Mouse (Mus musculus) kidney, embryonic 15.5 days (tissue): ENCODE data around the gene Lrmda. TPM values are rescaled to one million over a fixed set of nuclear protein-coding genes. Genes with fewer than 3 reads are reported as not detected.
A peak's percentile ranks its signal among the peaks of the same experiment; 100 is the strongest.

Experiments used
- ATAC-seq: fragments of 200-750 bp; cut with Nextera tagmentation; replicated peaks from 2 replicates; pipeline ENCODE4 v1.8.0; 2017; ENCODE audit warnings: moderate TSS enrichment; ENCODE audit not compliant: low FRiP score
- H3K27ac ChIP-seq: fragments of 300-500 bp; sonication (generic); 2 replicates; pipeline ENCODE4 v1.5.1; 2015; ENCODE audit warnings: mild to moderate bottlenecking, inconsistent platforms
- H3K27me3 ChIP-seq: fragments of 300-500 bp; sonication (generic); 2 replicates; pipeline ENCODE4 v1.6.1; 2015; ENCODE audit warnings: inconsistent platforms
- H3K36me3 ChIP-seq: fragments of 300-500 bp; sonication (generic); 2 replicates; pipeline ENCODE4 v1.6.1; 2015; ENCODE audit warnings: inconsistent platforms
- H3K4me1 ChIP-seq: fragments of 300-500 bp; sonication (generic); 2 replicates; pipeline ENCODE4 v1.6.1; 2015; ENCODE audit warnings: inconsistent platforms
- H3K4me2 ChIP-seq: fragments of 300-500 bp; sonication (generic); 2 replicates; pipeline ENCODE4 v1.6.1; 2015; ENCODE audit warnings: moderate library complexity, mild to moderate bottlenecking, inconsistent platforms
- H3K4me3 ChIP-seq: fragments of 300-500 bp; sonication (generic); replicated peaks from 2 replicates; pipeline ENCODE4 v1.5.1; 2015; ENCODE audit warnings: mild to moderate bottlenecking, inconsistent platforms
- H3K9ac ChIP-seq: fragments of 300-500 bp; sonication (generic); 2 replicates; pipeline ENCODE4 v1.6.1; 2015; ENCODE audit warnings: mild to moderate bottlenecking, inconsistent platforms
- H3K9me3 ChIP-seq: fragments of 300-500 bp; sonication (generic); replicated peaks from 2 replicates; pipeline ENCODE4 v1.6.1; 2016; ENCODE audit warnings: inconsistent platforms
- WGBS: fragments of 180-500 bp; shearing (Covaris S2); methylation state at CpG from one replicate; pipeline ENCODE4 v1.1.7; 2015; ENCODE audit warnings: mixed read lengths; 5-methylcytosine and 5-hydroxymethylcytosine counted together
- polyA plus RNA-seq: library from polyadenylated mRNA; unstranded; fragments of >200 nt; fragmentation: Nextera tagmentation; extraction: Ambion mirVana; gene quantifications from 2 replicates; pipeline ENCODE4 v1.2.1, GENCODE M21; 2015

Lrmda gene
- 0.90 and 1.1 TPM in 2 replicates for polyA plus RNA-seq

DNA sequence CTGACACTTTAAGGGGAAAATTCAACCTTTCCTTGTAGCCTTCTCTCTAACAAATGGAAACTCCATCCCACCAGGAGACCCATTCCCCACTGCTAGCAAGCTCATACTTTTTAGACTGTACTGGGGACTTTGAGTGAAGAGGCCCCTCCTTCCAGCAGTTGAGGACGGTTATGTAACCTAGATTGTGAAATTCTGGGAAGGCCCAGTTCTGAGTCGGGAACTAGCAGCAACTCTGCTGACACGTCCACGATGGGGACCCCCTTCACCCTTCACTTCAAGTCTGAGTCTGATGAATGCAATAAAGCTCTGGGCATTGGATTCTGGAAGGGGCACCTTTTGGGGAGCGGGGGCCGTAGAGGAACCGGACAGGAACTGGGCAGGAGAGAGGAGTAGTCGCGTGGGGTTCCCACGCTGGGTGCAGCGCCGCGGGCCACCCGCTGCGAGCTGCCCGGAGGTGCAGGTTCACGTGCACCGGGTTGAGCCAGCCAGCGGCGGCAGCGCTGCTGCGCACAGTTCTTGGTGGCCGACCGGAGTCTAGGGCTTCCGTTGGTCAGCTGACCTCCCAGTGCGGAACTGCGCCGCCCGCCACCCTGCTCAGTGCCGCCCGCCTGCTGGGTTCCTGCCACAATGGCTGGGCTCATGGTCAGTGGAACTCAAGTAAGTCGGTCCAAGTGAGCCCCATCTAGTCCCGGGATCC lies at the start of gene Lrmda:
Gene Lrmda (plus strand): TSS at position 461 of the 697 bp plus-strand sequence.
- 0 out of 2 replicates have a peak within 1 kb of the TSS, but pooled peaks have one; percentile 6 for H3K27ac ChIP-seq

DNA sequence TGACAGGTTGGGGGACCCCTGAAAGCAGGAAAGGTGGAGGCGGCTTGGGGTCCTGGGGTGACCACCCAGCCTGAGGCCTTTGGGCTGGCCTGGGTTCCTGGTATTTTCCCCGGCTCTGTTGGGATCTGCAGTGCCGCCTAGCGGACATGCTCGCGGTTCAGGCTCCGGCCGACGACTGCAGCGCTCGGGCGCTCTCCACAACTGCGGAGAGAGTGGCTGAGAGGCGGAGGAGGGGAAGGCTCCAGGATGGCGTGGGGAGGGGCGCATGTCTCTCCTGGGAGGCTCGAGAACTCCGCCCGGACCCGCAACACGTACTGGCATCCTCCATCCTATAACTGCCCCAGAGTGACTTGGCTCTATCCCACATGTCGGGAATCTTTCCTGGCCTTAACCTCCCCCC lies 38.0 kb upstream of the Lrmda start:
- H3K36me3 ChIP-seq = peaks cover 13% of the 10 kb centered on the region
- no peak overlapping the region for H3K9ac ChIP-seq
- whole genome bisulfite sequencing = under 1% methylated on average over 22 of the region's 22 CpGs
- no peaks in the 10 kb centered on the region for H3K9me3 ChIP-seq
- peak overlapping the region; percentile 67 for H3K4me2 ChIP-seq
- peak; percentile 90 for ATAC-seq
- H3K27ac ChIP-seq = peak overlapping the region; percentile 94
- H3K4me3 ChIP-seq = peak overlapping the region; percentile 25
- H3K4me1 ChIP-seq = peaks cover 20% of the 10 kb centered on the region
- no peaks in the 10 kb centered on the region for H3K27me3 ChIP-seq

More for the DNA sequence above, at the start of gene Lrmda:
- H3K9ac ChIP-seq = peak within 1 kb of the TSS; percentile 50
- no peaks in the 10 kb centered on the region for H3K9me3 ChIP-seq
- 2% methylated on average over 33 of the region's 33 CpGs for WGBS
- peaks cover 30% of the 10 kb centered on the region for H3K4me1 ChIP-seq
- H3K36me3 ChIP-seq = no peaks in the 10 kb centered on the region
- H3K4me2 ChIP-seq = peak within 1 kb of the TSS; percentile 88
- peak within 1 kb of the TSS; percentile 46 for H3K4me3 ChIP-seq
- ATAC-seq = peak; percentile 91
- peaks cover 14% of the 10 kb centered on the region; the same call in 1 of the 2 replicates for H3K27me3 ChIP-seq

DNA sequence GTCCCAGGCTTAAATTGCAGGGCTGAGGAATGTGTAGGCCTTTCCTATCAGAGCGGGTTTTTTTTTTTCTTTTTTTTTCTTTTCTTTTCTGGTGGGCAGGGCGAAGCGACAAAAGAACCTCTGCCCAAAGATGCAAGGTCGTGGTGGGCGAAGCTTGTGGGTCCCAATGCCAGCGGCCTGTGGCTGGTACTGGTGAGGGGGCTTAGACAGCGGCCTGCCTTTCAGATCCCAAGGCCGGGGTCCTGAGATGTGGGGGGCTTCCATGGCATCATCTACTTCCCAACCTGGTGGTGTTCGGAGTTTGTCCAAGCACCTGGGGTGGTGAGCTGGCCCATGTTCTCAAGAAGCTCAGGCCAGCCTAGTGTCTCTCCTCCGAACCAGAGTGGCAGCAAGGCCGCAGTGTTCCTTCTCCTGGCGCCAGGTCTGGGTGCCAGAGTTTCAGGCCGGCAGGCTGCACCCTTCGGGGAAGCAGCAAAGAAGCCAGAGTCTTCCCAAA lies 37.4 kb upstream of the Lrmda start:
- no peaks in the 10 kb centered on the region for H3K27me3 ChIP-seq
- no peaks in the 10 kb centered on the region for H3K9me3 ChIP-seq
- peaks cover 13% of the 10 kb centered on the region for H3K36me3 ChIP-seq
- peak overlapping the region; percentile 94 for H3K27ac ChIP-seq
- H3K9ac ChIP-seq = peak overlapping the region; percentile 75
- H3K4me1 ChIP-seq = peaks cover 20% of the 10 kb centered on the region
- peak overlapping the region; percentile 67 for H3K4me2 ChIP-seq
- 27% methylated on average over 14 of the region's 14 CpGs for WGBS
- ATAC-seq = no peak
- peak overlapping the region; percentile 50 for H3K4me3 ChIP-seq

DNA sequence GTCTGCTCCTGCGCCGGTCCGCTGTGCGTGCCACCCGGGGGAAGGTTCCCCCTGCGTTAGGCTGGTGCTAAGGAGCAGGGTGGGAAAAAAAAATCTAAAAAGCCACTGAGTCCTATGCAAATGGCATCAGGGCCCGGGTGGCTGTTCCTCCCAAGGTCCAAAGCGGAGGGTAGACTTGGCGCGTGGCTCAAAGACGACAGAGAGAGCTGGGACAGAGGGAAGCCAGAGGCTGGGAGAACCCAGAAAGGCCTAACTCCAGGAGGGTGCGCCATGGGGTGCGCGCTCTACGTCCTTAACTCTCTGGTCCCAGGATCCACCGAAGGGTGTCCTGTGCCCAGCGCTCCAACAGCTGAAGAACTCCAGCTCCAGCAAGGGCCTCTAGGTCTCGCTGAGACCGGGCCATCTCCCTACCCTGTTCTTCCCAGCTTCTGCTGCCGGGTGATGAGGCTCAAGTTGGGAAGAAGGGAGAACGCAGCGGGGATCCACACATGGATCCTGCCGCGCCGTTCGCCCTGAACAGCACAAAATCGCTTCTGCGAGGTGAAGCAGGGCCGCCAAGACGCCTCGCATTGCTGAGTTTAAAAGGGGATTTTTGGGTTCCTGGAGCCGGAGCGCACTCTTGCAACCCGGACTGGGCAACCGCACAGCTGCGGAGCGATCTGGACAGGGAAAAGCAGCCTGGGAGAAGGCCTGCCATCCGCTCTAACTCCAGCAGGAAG lies 36.8 kb upstream of the Lrmda start:
- H3K9ac ChIP-seq = peak overlapping the region; percentile 75
- ATAC-seq = peak; percentile 7; the same call in 1 of the 2 replicates
- H3K4me1 ChIP-seq = peaks cover 20% of the 10 kb centered on the region
- peak overlapping the region; percentile 67 for H3K4me2 ChIP-seq
- H3K9me3 ChIP-seq = no peaks in the 10 kb centered on the region
- WGBS = 5% methylated on average over 38 of the region's 38 CpGs
- H3K27ac ChIP-seq = peak overlapping the region; percentile 94
- no peaks in the 10 kb centered on the region for H3K27me3 ChIP-seq
- H3K36me3 ChIP-seq = peaks cover 13% of the 10 kb centered on the region
- H3K4me3 ChIP-seq = peak overlapping the region; percentile 50

DNA sequence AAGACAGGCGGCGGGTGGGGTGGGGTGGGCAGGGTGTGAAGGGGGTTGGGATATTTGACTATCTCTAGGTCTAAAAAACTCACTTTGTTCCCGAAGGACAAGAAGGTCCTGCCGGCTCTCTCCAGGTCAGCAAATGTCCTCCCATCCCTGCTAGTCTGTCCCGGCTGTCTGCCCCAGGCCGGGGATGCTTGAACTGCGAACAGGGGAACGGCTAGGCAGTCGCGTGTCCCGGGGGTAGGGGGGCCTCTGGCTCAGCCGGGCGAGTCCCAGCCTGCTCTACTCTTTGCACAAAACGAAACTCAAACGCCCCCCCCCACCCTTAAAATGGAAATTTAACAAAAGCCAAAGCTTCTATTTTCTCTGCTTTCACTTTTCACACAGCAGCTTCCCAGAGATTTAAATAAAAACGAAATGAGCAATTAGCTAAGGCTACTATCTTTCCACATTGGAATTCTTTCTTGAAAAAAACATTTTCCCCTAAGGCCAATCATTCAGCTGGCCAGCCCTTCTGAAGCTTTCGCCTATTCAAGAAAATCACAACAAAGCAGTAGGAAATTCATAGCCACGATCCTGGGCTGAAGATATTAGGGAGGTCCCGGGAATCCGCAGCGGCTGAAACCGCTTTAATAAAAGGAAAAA lies 36.1 kb upstream of the Lrmda start:
- Histone ChIP-seq H3K36me3 (peaks cover 13% of the 10 kb centered on the region), H3K9me3 (no peaks in the 10 kb centered on the region), H3K27ac (peak overlapping the region; percentile 94), H3K9ac (peak overlapping the region; percentile 75), H3K27me3 (no peaks in the 10 kb centered on the region), H3K4me3 (peak overlapping the region; percentile 50), H3K4me1 (peaks cover 20% of the 10 kb centered on the region), H3K4me2 (peak overlapping the region; percentile 67)
- WGBS = 4% methylated on average over 22 of the region's 22 CpGs
- ATAC-seq = no peak

DNA sequence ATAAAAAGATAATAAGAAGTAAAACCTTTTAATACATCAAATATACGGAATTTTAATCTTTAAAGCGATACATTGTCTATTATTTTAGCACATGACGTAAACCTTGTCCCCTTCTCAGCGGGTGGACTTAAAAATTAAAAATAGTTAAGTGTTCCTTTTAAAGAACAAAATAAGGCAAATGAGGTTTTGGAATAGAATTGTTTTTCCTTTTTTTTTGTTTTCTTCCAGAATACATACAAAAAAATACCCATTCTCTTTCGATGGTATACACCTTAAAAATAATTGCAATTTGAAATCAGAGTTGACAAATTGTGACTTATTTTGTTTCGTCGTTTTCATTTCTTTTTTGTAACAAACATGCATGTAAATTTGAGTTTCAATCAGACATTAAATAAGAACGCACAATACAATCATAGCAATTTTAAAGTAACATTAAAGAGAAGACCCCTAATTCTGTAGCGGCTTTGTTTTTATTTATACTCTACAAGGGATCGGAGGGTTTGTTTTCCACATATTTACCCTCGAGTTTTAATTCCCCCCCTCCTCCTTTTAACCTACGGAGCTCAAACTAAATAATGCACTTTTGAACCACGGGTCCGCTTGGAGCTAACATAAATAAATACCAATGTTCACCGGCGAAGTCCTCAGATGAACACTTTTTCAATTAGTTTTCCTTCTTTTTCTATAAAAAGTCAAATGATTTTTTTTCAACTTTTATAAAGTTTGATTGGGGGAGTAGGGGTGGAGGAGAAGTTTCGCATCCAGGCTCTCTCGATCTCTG lies 35.4 kb upstream of the Lrmda start:
- Histone ChIP-seq H3K27me3 (no peaks in the 10 kb centered on the region), H3K4me3 (peak overlapping the region; percentile 71), H3K9me3 (no peaks in the 10 kb centered on the region), H3K9ac (peak overlapping the region; percentile 99), H3K27ac (peak overlapping the region; percentile 99), H3K4me2 (peak overlapping the region; percentile 87), H3K36me3 (peaks cover 13% of the 10 kb centered on the region), H3K4me1 (peaks cover 26% of the 10 kb centered on the region)
- WGBS = 7% methylated on average over 18 of the region's 18 CpGs
- no peak for ATAC-seq

DNA sequence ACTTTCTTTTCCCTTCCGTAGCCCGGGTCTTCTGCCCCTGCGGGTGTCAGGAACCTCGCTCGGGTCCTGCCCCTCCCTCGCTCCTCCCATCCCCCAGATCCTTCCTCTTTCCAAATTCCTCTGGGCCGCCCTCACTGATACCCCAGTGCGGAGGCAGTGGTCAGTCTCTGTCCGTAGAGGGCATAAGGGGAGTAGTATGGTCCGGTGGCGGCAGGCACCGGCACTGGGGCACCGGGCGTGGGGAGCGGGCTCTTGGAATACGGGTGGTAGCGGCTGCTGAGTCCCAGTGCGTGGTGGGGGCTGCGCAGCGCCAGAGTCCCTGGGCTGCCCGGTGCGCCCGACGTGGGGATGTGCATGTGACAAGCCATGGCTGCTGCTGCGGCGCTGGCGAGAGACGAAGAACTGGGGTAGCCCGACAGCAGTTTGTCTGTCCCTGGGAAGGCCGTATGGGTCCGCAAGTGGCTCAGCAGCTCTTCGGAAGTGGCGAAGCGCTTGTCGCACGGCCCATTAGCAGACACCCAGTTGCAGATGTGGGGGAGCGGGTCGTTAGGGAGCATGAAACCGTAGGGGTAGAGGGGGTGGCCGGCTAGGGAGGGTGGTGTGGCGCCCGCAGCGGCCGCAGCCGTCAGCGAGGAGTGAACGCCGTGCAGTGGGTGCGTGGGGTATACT lies 34.6 kb upstream of the Lrmda start:
- H3K27me3 ChIP-seq = no peaks in the 10 kb centered on the region
- H3K36me3 ChIP-seq = peaks cover 13% of the 10 kb centered on the region
- H3K4me3 ChIP-seq = peak overlapping the region; percentile 71
- peak overlapping the region; percentile 99 for H3K27ac ChIP-seq
- H3K4me1 ChIP-seq = peaks cover 27% of the 10 kb centered on the region
- H3K9me3 ChIP-seq = no peaks in the 10 kb centered on the region
- WGBS = 2% methylated on average over 49 of the region's 49 CpGs
- no peak for ATAC-seq
- H3K9ac ChIP-seq = peak overlapping the region; percentile 99
- H3K4me2 ChIP-seq = peak overlapping the region; percentile 87

DNA sequence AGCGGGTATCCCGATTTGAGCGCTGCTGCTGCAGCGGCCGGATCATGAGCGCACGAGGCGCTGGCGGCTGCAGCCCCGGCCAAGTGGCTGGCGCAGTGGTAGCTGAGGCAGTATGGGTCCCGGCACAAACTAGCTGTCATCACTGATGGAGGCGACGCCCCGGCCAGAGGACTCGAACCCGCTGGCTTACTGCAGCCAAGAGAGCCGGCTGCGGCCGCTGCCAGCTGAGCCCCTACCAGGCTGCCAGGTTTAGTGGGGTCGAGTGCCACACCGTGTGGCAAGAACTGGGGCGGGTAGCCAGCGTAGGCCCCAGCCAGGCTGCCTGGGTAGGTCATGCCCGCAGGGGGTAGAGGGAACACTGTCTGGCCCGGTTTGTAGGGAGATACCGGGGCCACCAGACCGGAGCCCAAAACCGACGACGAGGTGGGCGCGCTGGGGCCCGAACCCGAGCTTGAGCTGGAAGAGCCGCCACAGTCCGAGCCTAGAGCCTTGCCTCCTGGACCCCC lies 34.0 kb upstream of the Lrmda start:
- Histone ChIP-seq H3K4me2 (peak overlapping the region; percentile 87), H3K27me3 (no peaks in the 10 kb centered on the region), H3K27ac (peak overlapping the region; percentile 99), H3K4me3 (peak overlapping the region; percentile 71), H3K4me1 (peaks cover 30% of the 10 kb centered on the region), H3K36me3 (peaks cover 13% of the 10 kb centered on the region), H3K9me3 (no peaks in the 10 kb centered on the region), H3K9ac (peak overlapping the region; percentile 99)
- 1% methylated on average over 36 of the region's 37 CpGs for WGBS
- ATAC-seq = no peak

DNA sequence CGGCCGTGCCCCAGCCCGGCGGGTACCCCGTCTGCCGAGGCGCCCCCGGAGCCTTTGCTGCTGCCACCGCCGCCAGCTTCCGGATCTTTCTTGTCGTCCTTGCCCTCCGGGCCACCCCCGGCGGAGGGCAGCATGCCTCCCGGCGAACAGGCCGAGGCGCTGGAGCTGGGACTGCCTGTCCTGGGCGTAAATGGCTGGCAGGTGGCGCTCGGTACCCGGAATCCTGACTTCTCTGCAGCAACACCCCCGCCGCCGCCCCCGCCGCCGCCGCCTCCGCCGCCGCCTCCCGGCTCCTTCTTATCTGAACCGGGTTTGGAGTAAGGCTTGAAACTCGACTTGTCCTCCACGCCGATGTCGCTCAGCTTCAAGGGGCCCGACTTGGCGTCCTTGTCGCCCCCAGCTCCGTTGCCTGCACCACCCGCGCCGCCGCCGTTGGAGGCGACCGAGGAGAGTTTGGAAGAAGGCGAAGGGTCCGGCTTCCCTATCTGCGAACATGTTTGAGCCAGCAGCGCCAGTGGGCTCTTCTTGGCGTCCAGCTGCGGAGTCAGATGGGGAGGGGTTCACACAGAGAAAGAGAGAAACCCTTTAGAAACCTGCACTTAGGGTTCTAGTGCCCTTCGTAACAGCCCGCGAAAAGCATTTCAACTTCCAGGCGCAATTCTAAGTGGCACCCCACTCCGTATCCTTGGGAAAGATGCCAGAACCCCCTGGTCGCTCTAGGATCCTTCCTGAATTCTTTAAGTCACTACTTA lies 33.4 kb upstream of the Lrmda start:
- Histone ChIP-seq H3K4me2 (peak overlapping the region; percentile 87), H3K27me3 (no peaks in the 10 kb centered on the region), H3K36me3 (peaks cover 13% of the 10 kb centered on the region), H3K4me3 (peak overlapping the region; percentile 71), H3K9me3 (no peaks in the 10 kb centered on the region), H3K27ac (peak overlapping the region; percentile 99), H3K4me1 (peaks cover 28% of the 10 kb centered on the region), H3K9ac (peak overlapping the region; percentile 99)
- under 1% methylated on average over 62 of the region's 62 CpGs for WGBS
- ATAC-seq = no peak
